Mouse (Mus musculus) cerebellum, adult (tissue): ENCODE data around the gene Rgma.

ENCODE experiments used
- ATAC-seq: cut with Nextera tagmentation; 2 replicates; pipeline ENCODE4 v1.9.2; 2017; ENCODE audit warnings: mild to moderate bottlenecking, moderate library complexity, mixed read lengths; ENCODE audit not compliant: insufficient number of reproducible peaks, low FRiP score, low TSS enrichment

Gene Rgma

DNA sequence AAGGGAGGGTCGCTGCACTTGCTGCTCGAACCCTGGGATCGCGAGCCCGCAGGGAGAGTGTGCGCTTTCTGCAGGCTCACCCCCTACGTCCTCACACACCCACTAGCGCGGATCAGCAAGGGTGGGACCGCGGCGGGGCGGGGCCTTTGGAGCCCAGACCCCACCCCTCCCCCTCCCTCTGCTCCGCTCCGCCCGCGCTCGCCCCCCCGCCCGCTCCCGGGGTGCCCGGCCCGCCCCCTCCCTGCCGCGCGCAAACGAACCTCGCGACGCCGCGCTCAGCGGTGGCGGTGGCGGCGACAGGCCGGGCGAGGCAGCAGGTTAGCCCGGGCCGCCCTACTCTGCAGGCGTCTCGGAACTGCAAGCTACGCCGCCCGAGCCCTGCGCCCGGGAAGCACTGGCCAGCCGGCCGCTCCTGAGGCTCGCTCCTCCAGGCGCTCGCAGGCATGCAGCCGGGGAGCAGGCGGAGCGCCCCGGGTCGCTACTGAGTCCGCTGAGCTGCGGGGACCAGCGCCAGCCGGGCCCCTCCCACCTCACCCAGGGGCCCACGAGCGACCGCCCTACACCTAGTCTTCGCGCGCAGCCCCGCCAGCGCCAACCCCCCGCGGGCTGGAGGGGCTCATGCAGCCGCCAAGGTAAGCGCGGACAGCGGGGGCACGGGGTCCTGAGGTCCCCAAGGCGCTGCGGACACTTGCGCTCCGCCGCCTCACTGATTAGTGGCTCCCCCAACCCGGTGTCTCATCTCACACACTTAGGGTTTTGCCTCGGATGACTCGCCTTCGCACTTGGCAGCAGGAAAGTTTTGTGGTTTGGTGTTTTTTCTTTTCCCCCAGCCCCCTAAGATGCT lies at the start of gene Rgma:
TSS of gene Rgma (plus strand) at position 253 of the 844 bp plus-strand sequence.
- ATAC-seq: peak; percentile 37; the same call in 1 of the 2 replicates

DNA sequence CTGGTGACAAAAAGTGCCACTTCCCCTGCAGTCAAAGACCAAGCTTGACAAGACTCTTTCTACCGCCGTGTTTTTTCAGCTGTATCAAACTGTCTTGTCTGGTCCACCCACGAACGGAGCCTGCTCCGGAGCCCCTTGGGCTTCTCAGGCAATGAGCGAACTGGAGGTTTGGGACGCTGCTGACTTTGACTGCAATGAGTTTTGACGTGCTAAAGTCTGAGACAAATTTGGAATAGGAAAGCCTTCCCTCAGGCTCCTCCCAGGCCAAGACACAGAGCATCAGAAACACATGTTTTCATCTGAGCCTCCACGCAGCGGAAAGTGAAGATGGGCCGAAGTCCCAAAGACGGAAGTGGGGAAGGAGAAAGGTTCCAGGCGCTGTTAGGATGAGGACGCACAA lies 49.1 kb upstream of the Rgma start:
- no peak for ATAC-seq

- no peak for ATAC-seq
These were observed 48.6 kb upstream of the Rgma start for GRCm38 (mm10) chr7:73326680-73327079.

GRCm38 (mm10) chr7:73327193-73327592 lies 48.1 kb upstream of the Rgma start:
- ATAC-seq: no peak

GRCm38 (mm10) chr7:73327652-73328051 lies 47.7 kb upstream of the Rgma start:
- no peak for ATAC-seq

GRCm38 (mm10) chr7:73328653-73329207 lies 46.6 kb upstream of the Rgma start:
- ATAC-seq: no peak

GRCm38 (mm10) chr7:73330754-73331153 lies 44.6 kb upstream of the Rgma start:
- no peak for ATAC-seq

- ATAC-seq: no peak
These were observed 43.7 kb upstream of the Rgma start for GRCm38 (mm10) chr7:73331645-73332044.

- no peak for ATAC-seq
These were observed 41.8 kb upstream of the Rgma start for GRCm38 (mm10) chr7:73333398-73333988.

- peak; percentile 86 for ATAC-seq
These were observed 40.4 kb upstream of the Rgma start for GRCm38 (mm10) chr7:73334883-73335282.

DNA sequence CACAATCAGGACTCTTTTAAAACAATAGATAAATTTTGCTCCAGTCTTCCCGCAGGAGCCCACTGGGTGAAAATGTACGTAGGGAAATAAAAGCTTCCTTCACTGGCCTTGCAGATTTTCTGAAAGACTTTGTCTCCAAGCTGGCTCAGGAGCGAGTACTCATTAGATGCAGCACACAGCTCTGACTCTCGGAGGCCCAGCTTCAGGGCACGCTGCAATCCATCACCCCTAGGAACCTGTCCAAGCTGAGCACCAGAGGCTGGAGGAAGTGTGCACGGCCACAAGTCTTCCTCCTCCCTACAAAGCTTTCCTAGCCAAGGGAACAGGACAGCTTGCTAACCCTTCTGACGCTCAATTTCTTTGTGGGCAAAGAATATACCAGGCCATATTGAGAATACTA lies 38.9 kb upstream of the Rgma start:
- no peak for ATAC-seq

DNA sequence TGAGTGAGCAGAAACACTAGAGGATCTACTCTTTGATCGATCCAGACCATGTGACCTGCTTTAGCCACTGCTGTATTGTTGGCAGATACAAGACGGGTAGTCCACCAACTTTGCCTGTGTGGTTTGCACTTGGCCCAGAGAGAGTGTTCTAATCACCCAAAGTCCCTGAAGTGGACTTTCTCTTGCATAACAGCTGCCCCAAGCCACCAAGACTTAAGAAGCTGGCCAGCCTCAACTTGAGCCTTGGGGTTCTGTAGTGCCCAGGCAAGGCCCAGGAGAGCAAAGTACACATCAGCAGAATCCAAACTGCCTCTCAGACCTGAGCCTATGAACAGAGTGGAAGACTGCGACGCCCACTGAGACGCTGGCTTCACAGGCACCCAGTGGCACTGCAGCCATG lies 37.0 kb upstream of the Rgma start:
- no peak for ATAC-seq

DNA sequence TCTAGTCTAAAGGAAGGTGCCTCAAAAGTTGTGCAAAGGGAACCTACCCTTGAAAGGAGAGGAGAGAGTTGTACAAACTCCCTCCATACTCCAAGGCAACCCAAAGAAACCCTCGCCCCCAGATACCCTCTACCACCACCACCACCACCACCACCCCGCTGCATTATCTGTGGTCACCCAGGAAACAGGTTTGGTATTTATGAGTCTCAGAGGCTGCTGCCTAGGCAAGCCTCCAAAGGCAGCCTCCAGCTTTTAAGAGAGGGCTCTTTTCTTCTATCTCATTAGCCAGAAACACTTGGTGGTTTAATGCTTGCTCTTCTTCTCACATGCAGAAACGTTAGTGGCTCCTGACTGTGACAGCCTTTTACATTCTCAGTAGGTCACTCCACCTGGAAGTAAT lies 31.5 kb upstream of the Rgma start:
- ATAC-seq: no peak

DNA sequence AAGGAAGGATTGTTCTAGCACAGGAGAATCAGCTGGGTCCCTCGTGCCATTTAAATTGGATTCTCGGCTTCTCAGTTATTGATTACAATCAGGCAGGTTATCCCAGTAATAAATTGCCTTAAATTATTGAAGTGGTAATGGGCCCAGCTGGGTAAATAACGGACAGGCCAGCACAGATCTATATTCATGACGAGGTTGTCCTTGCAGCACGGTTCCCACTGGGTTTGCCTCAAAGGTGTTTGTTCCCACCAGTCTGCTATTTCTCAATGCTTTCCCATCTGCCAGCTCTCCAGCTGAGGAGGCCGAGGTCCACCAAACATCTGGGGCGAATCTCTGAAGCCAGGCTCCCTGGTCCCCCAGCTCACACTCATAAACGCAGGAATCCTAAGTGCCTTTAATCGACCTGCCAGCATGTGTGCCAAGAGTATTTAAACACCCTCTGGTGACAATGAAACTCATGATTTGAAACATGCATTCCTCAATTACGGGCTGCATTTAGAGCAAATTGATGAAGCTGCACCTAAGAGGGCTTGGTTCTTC lies 26.7 kb upstream of the Rgma start:
- no peak for ATAC-seq

GRCm38 (mm10) chr7:73349158-73349557 lies 26.2 kb upstream of the Rgma start:
- no peak for ATAC-seq

DNA sequence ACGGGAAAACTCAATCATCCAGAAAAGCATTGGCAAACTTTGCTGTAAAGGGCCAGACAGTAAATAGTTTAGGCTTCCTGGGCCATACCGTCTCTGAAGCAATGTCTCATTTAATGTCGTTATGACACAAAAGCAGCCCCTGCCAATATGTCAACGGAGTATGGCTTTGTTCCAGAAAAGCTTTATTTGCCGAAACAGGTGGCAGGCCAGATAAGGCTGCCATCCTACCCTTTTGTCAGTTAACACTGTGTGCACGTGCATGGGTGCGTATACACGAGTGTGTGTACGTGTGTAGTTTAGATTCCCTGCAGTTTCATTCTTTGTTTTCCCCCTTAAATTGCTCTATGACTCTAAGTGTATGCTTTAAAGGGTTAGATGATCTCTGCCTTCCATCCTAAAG lies 20.1 kb upstream of the Rgma start:
- ATAC-seq: no peak

- ATAC-seq: no peak
These were observed 18.4 kb upstream of the Rgma start for GRCm38 (mm10) chr7:73356901-73357300.

- 0 out of 2 replicates have a peak, but pooled peaks have one; percentile 40 for ATAC-seq
These were observed 17.7 kb upstream of the Rgma start for GRCm38 (mm10) chr7:73357626-73358025.

DNA sequence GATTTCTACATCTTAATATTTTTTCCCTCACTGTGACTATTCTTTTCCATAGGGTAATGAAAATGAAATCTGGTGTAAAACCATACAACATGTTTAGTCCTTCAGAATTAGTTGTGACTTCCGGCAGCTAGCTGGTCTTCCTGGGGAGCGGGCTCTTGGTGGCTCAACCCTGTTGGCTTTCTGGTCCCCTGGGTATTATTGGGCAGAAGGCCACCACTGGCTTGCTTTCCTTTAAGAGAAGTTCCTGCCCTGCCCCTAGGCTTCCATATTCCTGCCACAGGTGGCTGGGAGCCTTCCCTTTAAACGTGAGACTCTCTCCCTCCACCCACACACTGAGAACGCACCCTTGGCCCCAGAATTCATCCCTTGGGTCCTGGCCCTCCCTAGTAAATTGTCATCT lies 9.8 kb upstream of the Rgma start:
- ATAC-seq: no peak

- ATAC-seq: no peak
These were observed 9.3 kb upstream of the Rgma start for GRCm38 (mm10) chr7:73365965-73366364.
